Mouse (Mus musculus): ENCODE measurements at regions not wholly inside any gene's neighbourhood (a gene's known extent, or its start where the extent isn't known, plus 50 kb on each side); places are given as distances from the start of the nearest gene placed in this dataset.

DNA sequence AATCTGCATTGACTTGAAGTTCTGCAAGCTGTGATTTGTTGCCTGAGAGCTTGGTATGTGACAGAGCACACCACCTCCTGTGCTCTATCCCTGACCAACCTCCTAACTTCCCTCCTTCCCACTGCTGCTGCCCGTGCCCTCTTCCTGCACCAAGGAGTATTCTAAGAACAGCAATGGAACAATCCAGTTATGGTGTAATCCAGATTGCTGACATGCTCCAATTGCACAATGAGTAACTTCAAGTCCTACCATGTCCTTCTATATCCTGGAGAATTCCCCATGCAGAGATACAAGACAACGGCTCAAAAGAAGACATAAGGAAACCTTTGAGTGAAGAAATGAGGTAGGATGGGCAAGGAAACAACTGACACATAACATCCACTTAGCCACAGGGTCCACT is 235.5 kb downstream of the Rfpl4b start:
- Histone ChIP-seq H3K79me2 (ENCODE audit: control insufficient read depth, insufficient read depth) (no peaks in the 10 kb centered on the region), H3K36me3 (ENCODE audit: control insufficient read depth, insufficient read depth) (no peaks in the 10 kb centered on the region), H3ac (ENCODE audit: control insufficient read depth, insufficient read length) (no peak overlapping the region), H3K4me3 (no peak overlapping the region), H3K27me3 (ENCODE audit: control insufficient read depth, insufficient read depth, insufficient read length) (no peaks in the 10 kb centered on the region), H3K4me2 (ENCODE audit: low read depth) (no peak overlapping the region)
- no peak for TF ChIP-seq TCF3 (IDR thresholded peaks at IDR 0.05; ENCODE audit: insufficient read length, low read depth)
- no peak for TF ChIP-seq MYOG (IDR thresholded peaks at IDR 0.05; ENCODE audit: control insufficient read depth in 1 of 3, insufficient read depth in 1 of 3, insufficient read length in 2 of 3, low read depth in 2 of 3)
- no peak for TF ChIP-seq MYOD1 (IDR thresholded peaks at IDR 0.05; ENCODE audit: control insufficient read depth in 1 of 3, insufficient read length in 2 of 3, low read depth in 2 of 3)
- TF ChIP-seq USF1 (IDR thresholded peaks at IDR 0.05; ENCODE audit: low read depth): no peak
- no peak for TF ChIP-seq CEBPB (IDR thresholded peaks at IDR 0.05; ENCODE audit: insufficient read depth, poor library complexity, severe bottlenecking)
- no peak for TF ChIP-seq MAX (IDR thresholded peaks at IDR 0.05; ENCODE audit: low read depth)
- no peak for TF ChIP-seq E2F4 (IDR thresholded peaks at IDR 0.05; ENCODE audit: insufficient read depth)
- no peak for TF ChIP-seq SRF (IDR thresholded peaks at IDR 0.05; ENCODE audit: control insufficient read depth, insufficient read length, low read depth)
- TF ChIP-seq TCF12 (IDR thresholded peaks at IDR 0.05; ENCODE audit: insufficient read depth, poor library complexity, severe bottlenecking): no peak
- TF ChIP-seq POLR2A (IDR thresholded peaks at IDR 0.05; ENCODE audit: insufficient read length, low read depth): no peak

DNA sequence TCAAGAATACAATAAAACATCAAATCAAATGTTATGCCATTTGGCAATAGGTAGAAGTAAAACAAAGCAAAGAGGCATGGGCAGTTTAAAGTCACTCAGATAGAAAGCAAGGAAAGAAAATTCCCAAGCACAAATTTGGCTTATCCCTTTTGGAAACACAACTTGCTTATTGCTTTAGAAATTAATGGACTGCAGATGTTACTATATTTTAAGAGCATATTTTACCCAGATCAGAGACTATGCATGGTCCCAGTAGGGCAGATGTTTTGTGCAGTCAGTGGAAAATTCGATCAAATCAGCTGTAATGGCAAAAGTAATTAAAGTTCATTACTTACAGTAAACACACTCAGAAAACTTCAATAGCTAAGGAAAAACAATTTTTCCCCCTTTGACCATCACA is 245.9 kb downstream of the Rfpl4b start:
- H3K79me2 ChIP-seq (ENCODE audit: control insufficient read depth, insufficient read depth): no peaks in the 10 kb centered on the region
- TF ChIP-seq MAX (IDR thresholded peaks at IDR 0.05; ENCODE audit: low read depth) (no peak), MYOD1 (IDR thresholded peaks at IDR 0.05; ENCODE audit: control insufficient read depth in 1 of 3, insufficient read length in 2 of 3, low read depth in 2 of 3) (no peak), USF1 (IDR thresholded peaks at IDR 0.05; ENCODE audit: low read depth) (no peak), POLR2AphosphoS2 (IDR thresholded peaks at IDR 0.05; ENCODE audit: insufficient read length, low read depth) (no peak), TCF12 (IDR thresholded peaks at IDR 0.05; ENCODE audit: insufficient read depth, poor library complexity, severe bottlenecking) (no peak), POLR2A (IDR thresholded peaks at IDR 0.05; ENCODE audit: insufficient read length, low read depth) (no peak), TCF3 (IDR thresholded peaks at IDR 0.05; ENCODE audit: insufficient read length, low read depth) (no peak), REST (IDR thresholded peaks at IDR 0.05; ENCODE audit: insufficient read depth, insufficient read length) (no peak)
- H3K4me2 ChIP-seq (ENCODE audit: low read depth): no peak overlapping the region
- no peak overlapping the region for H3ac ChIP-seq (ENCODE audit: control insufficient read depth, insufficient read length)
- H3K36me3 ChIP-seq (ENCODE audit: control insufficient read depth, insufficient read depth): no peaks in the 10 kb centered on the region
- no peaks in the 10 kb centered on the region for H3K27me3 ChIP-seq (ENCODE audit: control insufficient read depth, insufficient read depth, insufficient read length)
- H3K4me3 ChIP-seq: no peak overlapping the region

DNA sequence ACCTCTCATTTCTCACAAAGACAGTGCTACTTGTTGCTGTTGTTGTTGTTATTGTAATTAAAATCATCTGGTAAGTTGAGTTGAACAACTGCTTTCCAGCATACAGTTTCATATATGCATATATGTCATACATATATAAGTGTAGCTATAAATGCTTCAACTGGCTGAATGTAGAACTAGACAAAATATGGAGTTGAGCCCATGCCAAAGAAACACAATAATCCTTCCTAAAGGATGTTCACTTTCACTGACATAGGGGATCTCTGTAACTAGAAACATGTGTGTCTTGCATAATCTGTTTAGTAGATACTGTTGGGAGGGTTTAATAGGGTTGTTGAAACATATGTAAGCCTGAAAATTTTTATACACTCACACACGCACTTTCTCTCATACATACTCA is 247.9 kb downstream of the Rfpl4b start:
- Histone ChIP-seq H3ac (ENCODE audit: control insufficient read depth, insufficient read length) (no peak overlapping the region), H3K4me2 (ENCODE audit: low read depth) (no peak overlapping the region), H3K4me3 (no peak overlapping the region), H3K36me3 (ENCODE audit: control insufficient read depth, insufficient read depth) (no peaks in the 10 kb centered on the region), H3K79me2 (ENCODE audit: control insufficient read depth, insufficient read depth) (no peaks in the 10 kb centered on the region), H3K27me3 (ENCODE audit: control insufficient read depth, insufficient read depth, insufficient read length) (no peaks in the 10 kb centered on the region)
- TF ChIP-seq MYOD1 (IDR thresholded peaks at IDR 0.05; ENCODE audit: control insufficient read depth in 1 of 3, insufficient read length in 2 of 3, low read depth in 2 of 3): no peak

DNA sequence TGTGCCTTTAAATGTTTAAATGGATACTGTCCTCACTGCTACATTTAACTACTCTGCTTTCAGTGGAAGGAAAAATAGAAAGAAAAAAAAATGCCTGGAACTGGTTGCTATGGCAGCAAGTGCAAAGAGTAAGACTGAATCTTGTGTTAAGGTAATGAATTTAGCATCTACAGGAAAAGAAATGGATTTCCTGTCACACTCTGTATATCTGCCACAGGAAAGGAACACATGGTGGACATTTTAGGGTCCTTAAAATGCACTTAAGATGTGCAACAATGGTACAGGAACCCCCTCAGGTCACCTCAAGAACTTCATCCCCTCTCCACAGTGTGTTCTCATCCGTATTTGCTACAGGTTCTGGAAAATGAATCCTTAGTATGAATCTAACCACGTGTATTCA is 248.4 kb downstream of the Rfpl4b start:
- no peak overlapping the region for H3K4me2 ChIP-seq (ENCODE audit: low read depth)
- H3K4me3 ChIP-seq: no peak overlapping the region
- no peaks in the 10 kb centered on the region for H3K36me3 ChIP-seq (ENCODE audit: control insufficient read depth, insufficient read depth)
- no peak overlapping the region for H3ac ChIP-seq (ENCODE audit: control insufficient read depth, insufficient read length)
- TF ChIP-seq MYOG (IDR thresholded peaks at IDR 0.05; ENCODE audit: control insufficient read depth in 1 of 3, insufficient read depth in 1 of 3, insufficient read length in 2 of 3, low read depth in 2 of 3) (no peak), TCF3 (IDR thresholded peaks at IDR 0.05; ENCODE audit: insufficient read length, low read depth) (no peak), USF1 (IDR thresholded peaks at IDR 0.05; ENCODE audit: low read depth) (no peak), MYOD1 (IDR thresholded peaks at IDR 0.05; ENCODE audit: control insufficient read depth in 1 of 3, insufficient read length in 2 of 3, low read depth in 2 of 3) (no peak), CEBPB (IDR thresholded peaks at IDR 0.05; ENCODE audit: insufficient read depth, poor library complexity, severe bottlenecking) (no peak), SRF (IDR thresholded peaks at IDR 0.05; ENCODE audit: control insufficient read depth, insufficient read length, low read depth) (no peak), POLR2AphosphoS2 (IDR thresholded peaks at IDR 0.05; ENCODE audit: insufficient read length, low read depth) (no peak), MAX (IDR thresholded peaks at IDR 0.05; ENCODE audit: low read depth) (no peak), POLR2A (IDR thresholded peaks at IDR 0.05; ENCODE audit: insufficient read length, low read depth) (no peak), TCF12 (IDR thresholded peaks at IDR 0.05; ENCODE audit: insufficient read depth, poor library complexity, severe bottlenecking) (no peak), E2F4 (IDR thresholded peaks at IDR 0.05; ENCODE audit: insufficient read depth) (no peak), REST (IDR thresholded peaks at IDR 0.05; ENCODE audit: insufficient read depth, insufficient read length) (no peak)
- no peaks in the 10 kb centered on the region for H3K27me3 ChIP-seq (ENCODE audit: control insufficient read depth, insufficient read depth, insufficient read length)
- no peaks in the 10 kb centered on the region for H3K79me2 ChIP-seq (ENCODE audit: control insufficient read depth, insufficient read depth)

DNA sequence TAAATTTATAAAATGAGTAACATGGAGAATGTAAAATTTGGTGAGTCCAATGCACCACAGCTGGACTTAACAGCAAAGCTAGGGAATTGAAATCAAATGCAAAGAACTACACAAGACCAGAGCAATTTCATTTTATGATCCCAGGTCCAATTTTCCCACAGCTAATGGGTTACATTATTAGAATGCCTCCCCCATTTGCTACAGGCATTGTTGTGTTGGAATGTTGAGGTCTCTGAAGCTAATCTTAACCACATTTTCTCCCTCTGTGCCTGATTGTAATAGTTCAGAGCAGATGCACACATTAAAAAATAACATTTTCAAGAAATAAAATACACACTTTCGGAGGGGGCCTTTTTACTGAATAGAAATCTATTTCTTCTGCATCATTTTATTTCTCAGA is 254.3 kb downstream of the Rfpl4b start:
- Histone ChIP-seq H3K36me3 (ENCODE audit: control insufficient read depth, insufficient read depth) (no peaks in the 10 kb centered on the region), H3K4me2 (ENCODE audit: low read depth) (no peak overlapping the region), H3K4me3 (no peak overlapping the region), H3K27me3 (ENCODE audit: control insufficient read depth, insufficient read depth, insufficient read length) (no peaks in the 10 kb centered on the region), H3K79me2 (ENCODE audit: control insufficient read depth, insufficient read depth) (no peaks in the 10 kb centered on the region), H3ac (ENCODE audit: control insufficient read depth, insufficient read length) (no peak overlapping the region)
- no peak for TF ChIP-seq E2F4 (IDR thresholded peaks at IDR 0.05; ENCODE audit: insufficient read depth)
- no peak for TF ChIP-seq POLR2A (IDR thresholded peaks at IDR 0.05; ENCODE audit: insufficient read length, low read depth)
- TF ChIP-seq SRF (IDR thresholded peaks at IDR 0.05; ENCODE audit: control insufficient read depth, insufficient read length, low read depth): no peak
- TF ChIP-seq TCF3 (IDR thresholded peaks at IDR 0.05; ENCODE audit: insufficient read length, low read depth): no peak
- TF ChIP-seq TCF12 (IDR thresholded peaks at IDR 0.05; ENCODE audit: insufficient read depth, poor library complexity, severe bottlenecking): no peak
- TF ChIP-seq MYOD1 (IDR thresholded peaks at IDR 0.05; ENCODE audit: control insufficient read depth in 1 of 3, insufficient read length in 2 of 3, low read depth in 2 of 3): no peak
- no peak for TF ChIP-seq USF1 (IDR thresholded peaks at IDR 0.05; ENCODE audit: low read depth)
- no peak for TF ChIP-seq MYOG (IDR thresholded peaks at IDR 0.05; ENCODE audit: control insufficient read depth in 1 of 3, insufficient read depth in 1 of 3, insufficient read length in 2 of 3, low read depth in 2 of 3)
